Comparison of ENCODE assay signal across 34 mouse cellular contexts in the genomic region with DNA sequence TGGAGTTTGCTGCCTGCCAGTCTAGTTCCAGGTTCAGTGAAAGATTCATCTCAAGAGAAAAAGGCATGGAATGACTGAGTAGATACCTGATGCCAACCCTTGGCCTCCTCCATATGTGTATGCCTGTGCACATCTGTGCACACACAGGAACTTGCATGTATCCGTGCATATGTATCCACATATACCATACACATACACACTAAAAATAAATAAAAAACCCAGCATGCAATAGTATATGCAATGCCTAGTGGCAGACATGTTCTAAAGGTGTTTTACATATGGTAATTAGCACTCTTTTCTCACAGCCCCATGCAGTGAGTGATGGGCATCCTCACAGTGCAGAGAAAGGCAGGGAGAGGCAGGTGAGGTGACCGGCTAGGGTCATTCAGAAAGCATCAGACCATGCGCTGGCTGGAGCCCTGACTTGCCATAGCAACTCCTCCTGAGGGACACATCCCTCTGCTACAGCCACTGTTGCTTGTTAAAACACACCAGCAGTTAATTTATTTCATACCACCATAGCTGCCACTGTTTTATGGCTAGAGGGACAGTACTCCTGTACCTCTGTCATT. TPM values are rescaled to one million over a fixed set of nuclear protein-coding genes. Genes with fewer than 3 reads are reported as not detected.
DNase-seq lines count a peak whose midpoint lies in the region; ATAC-seq and TF ChIP-seq lines count a peak whose summit lies in the region.
"Had no signal": no experiment of that assay in that cellular context is flagged by ENCODE, and none has a peak within 500 bp of the region (broad histone marks: within the 10 kb centered on the region; RNA-seq: fewer than 3 reads in every experiment).

No protein-coding gene starts in this region.

- no peaks in the 10 kb centered on the region for H3K27me3 ChIP-seq in hindbrain, embryonic 13.5 days
- H3K27me3 ChIP-seq in hindbrain, embryonic 10.5 days (ENCODE audit: insufficient read depth, poor library complexity, severe bottlenecking): no peaks in the 10 kb centered on the region
- H3K27me3 ChIP-seq in hindbrain, embryonic 15.5 days: no peaks in the 10 kb centered on the region
- no peaks in the 10 kb centered on the region for H3K27me3 ChIP-seq in midbrain, embryonic 12.5 days
- H3K27me3 ChIP-seq in midbrain, postnatal 0 days (ENCODE audit: insufficient read depth, low read length): no peaks in the 10 kb centered on the region
- H3K27me3 ChIP-seq: heart, embryonic 15.5 days; liver, embryonic 12.5 days had no signal

- H3K4me1 ChIP-seq in hindbrain, embryonic 13.5 days (replicated peaks): peaks cover 15% of the 10 kb centered on the region
- H3K4me1 ChIP-seq in hindbrain, embryonic 10.5 days (replicated peaks): no peaks in the 10 kb centered on the region
- 0 out of 2 replicates have a peak, but pooled peaks cover 4% of the 10 kb centered on the region for H3K4me1 ChIP-seq in hindbrain, embryonic 15.5 days (replicated peaks)
- no peaks in the 10 kb centered on the region for H3K4me1 ChIP-seq in midbrain, embryonic 12.5 days
- no peaks in the 10 kb centered on the region for H3K4me1 ChIP-seq in midbrain, postnatal 0 days (ENCODE audit: insufficient read depth, low read length)
- H3K4me1 ChIP-seq: heart, embryonic 10.5 days; heart, embryonic 15.5 days; liver, embryonic 12.5 days had no signal

- TF ChIP-seq CTCF in midbrain, postnatal 0 days (IDR thresholded peaks at IDR 0.05): no peak

- peak; percentile 52; the same call in 1 of the 2 replicates for ATAC-seq in hindbrain, embryonic 13.5 days (ENCODE audit: low FRiP score)
- ATAC-seq in hindbrain, embryonic 15.5 days (ENCODE audit: low FRiP score, low read depth): peak; percentile 27; the same call in 1 of the 2 replicates
- ATAC-seq in midbrain, embryonic 12.5 days (ENCODE audit: low FRiP score, low read depth): peak; percentile 38; the same call in 1 of the 2 replicates
- ATAC-seq in midbrain, postnatal 0 days (ENCODE audit: low FRiP score): peak; percentile 31; the same call in 1 of the 2 replicates
- ATAC-seq: forebrain, embryonic 14.5 days; inflammation-experienced regulatory T-cells, adult 6 months; liver, embryonic 12.5 days; liver, postnatal 0 days had no signal

- no peak overlapping the region; the same call in 1 of the 2 replicates for H3K27ac ChIP-seq in hindbrain, embryonic 13.5 days
- no peak overlapping the region for H3K27ac ChIP-seq in hindbrain, embryonic 10.5 days
- H3K27ac ChIP-seq in hindbrain, embryonic 15.5 days (replicated peaks): no peak overlapping the region
- H3K27ac ChIP-seq in midbrain, embryonic 12.5 days (replicated peaks): peak overlapping the region; percentile 12; the same call in 1 of the 2 replicates
- H3K27ac ChIP-seq in midbrain, postnatal 0 days (ENCODE audit: low read depth, low read length): no peak overlapping the region
- H3K27ac ChIP-seq: heart, embryonic 10.5 days; heart, embryonic 15.5 days; kidney, postnatal 0 days; liver, embryonic 12.5 days; macrophage had no signal

- no peak overlapping the region for H3K4me2 ChIP-seq in hindbrain, embryonic 13.5 days
- H3K4me2 ChIP-seq in hindbrain, embryonic 15.5 days: no peak overlapping the region
- H3K4me2 ChIP-seq in midbrain, embryonic 12.5 days (replicated peaks): no peak overlapping the region
- H3K4me2 ChIP-seq in midbrain, postnatal 0 days (ENCODE audit: low read depth, low read length, poor library complexity, severe bottlenecking): no peak overlapping the region
- H3K4me2 ChIP-seq: heart, embryonic 15.5 days; liver, embryonic 12.5 days had no signal

- 62% methylated on average over 3 of the region's 3 CpGs for WGBS in hindbrain, embryonic 13.5 days
- 82% methylated on average over 3 of the region's 3 CpGs for WGBS in hindbrain, embryonic 10.5 days
- 55% methylated on average over 3 of the region's 3 CpGs for WGBS in hindbrain, embryonic 15.5 days
- WGBS in midbrain, embryonic 12.5 days: 67% methylated on average over 3 of the region's 3 CpGs
- 77% methylated on average over 3 of the region's 3 CpGs for WGBS in midbrain, postnatal 0 days

- DNase-seq in hindbrain, embryonic 10.5 days (ENCODE audit: low spot score): no peak
- no peak for DNase-seq in midbrain, postnatal 0 days (ENCODE audit: low spot score)
- no peak for DNase-seq in layer of hippocampus, postnatal 36 days
- DNase-seq in spleen, postnatal 36 days (ENCODE audit: low spot score in 2 of 2): no peak
- DNase-seq: adrenal gland, postnatal 25 days; B cell, adult 2 months; cerebellum, adult 18-20 months; cerebellum, postnatal 10 days; gastrocnemius, postnatal 25 days; heart, adult 11 months; kidney, adult 2 months; kidney, postnatal 4 days; left cerebral cortex, postnatal 4 days; liver, postnatal 0 days; right cerebral cortex, postnatal 25 days; thymus, postnatal 14 days had no signal

- H3K4me3 ChIP-seq in hindbrain, embryonic 13.5 days: no peak overlapping the region
- no peak overlapping the region for H3K4me3 ChIP-seq in hindbrain, embryonic 10.5 days
- H3K4me3 ChIP-seq in hindbrain, embryonic 15.5 days: no peak overlapping the region
- H3K4me3 ChIP-seq in midbrain, embryonic 12.5 days: no peak overlapping the region
- no peak overlapping the region for H3K4me3 ChIP-seq in midbrain, postnatal 0 days (ENCODE audit: low read depth, low read length)
- H3K4me3 ChIP-seq: erythroblast, embryonic 14.5 days; heart, embryonic 10.5 days; heart, embryonic 15.5 days; liver, embryonic 12.5 days had no signal

- H3K9ac ChIP-seq in hindbrain, embryonic 13.5 days: no peak overlapping the region
- H3K9ac ChIP-seq in hindbrain, embryonic 15.5 days: no peak overlapping the region
- H3K9ac ChIP-seq in midbrain, embryonic 12.5 days (replicated peaks): no peak overlapping the region
- no peak overlapping the region for H3K9ac ChIP-seq in midbrain, postnatal 0 days (replicated peaks; ENCODE audit: low read length, poor library complexity, severe bottlenecking)
- H3K9ac ChIP-seq: heart, embryonic 15.5 days; liver, embryonic 12.5 days; liver, postnatal 0 days had no signal

- H3K36me3 ChIP-seq in hindbrain, embryonic 13.5 days: no peaks in the 10 kb centered on the region
- H3K36me3 ChIP-seq in hindbrain, embryonic 10.5 days: no peaks in the 10 kb centered on the region
- no peaks in the 10 kb centered on the region for H3K36me3 ChIP-seq in hindbrain, embryonic 15.5 days
- H3K36me3 ChIP-seq in midbrain, embryonic 12.5 days: no peaks in the 10 kb centered on the region
- H3K36me3 ChIP-seq in midbrain, postnatal 0 days (ENCODE audit: insufficient read depth, low read length): no peaks in the 10 kb centered on the region
- H3K36me3 ChIP-seq: heart, embryonic 10.5 days; heart, embryonic 15.5 days; liver, embryonic 12.5 days had no signal

- H3K9me3 ChIP-seq in hindbrain, embryonic 13.5 days: no peaks in the 10 kb centered on the region
- H3K9me3 ChIP-seq in hindbrain, embryonic 10.5 days: no peaks in the 10 kb centered on the region
- H3K9me3 ChIP-seq in hindbrain, embryonic 15.5 days: no peaks in the 10 kb centered on the region
- H3K9me3 ChIP-seq in midbrain, embryonic 12.5 days: no peaks in the 10 kb centered on the region
- no peaks in the 10 kb centered on the region for H3K9me3 ChIP-seq in midbrain, postnatal 0 days (ENCODE audit: low read length)
- H3K9me3 ChIP-seq: heart, embryonic 10.5 days; heart, embryonic 15.5 days; liver, embryonic 12.5 days had no signal

RNA-seq across cellular contexts. Expression of a gene that starts 24.9 kb away (rescaled TPM):
- not detected in 2 replicates for polyA plus RNA-seq in hindbrain, embryonic 13.5 days (2015; fragmentation: Nextera tagmentation; extraction: Ambion mirVana)
- not detected in 2 replicates for polyA plus RNA-seq in hindbrain, embryonic 10.5 days (2016; fragmentation: Nextera tagmentation; extraction: Ambion mirVana)
- polyA plus RNA-seq in hindbrain, embryonic 15.5 days (2015; fragmentation: Nextera tagmentation; extraction: Ambion mirVana): 0.05 TPM in 1 of 2 replicates, not detected in the other
- not detected in 2 replicates for polyA plus RNA-seq in midbrain, embryonic 12.5 days (2016; fragmentation: Nextera tagmentation; extraction: Ambion mirVana)
- not detected in 2 replicates for total RNA-seq in midbrain, postnatal 0 days (2014; rRNA removed)
- polyA plus RNA-seq in midbrain, postnatal 0 days (2015; fragmentation: Nextera tagmentation; extraction: Ambion mirVana): not detected in 2 replicates
- not detected for total RNA-seq in layer of hippocampus, postnatal 36 days (2021)
- total RNA-seq: adrenal gland, adult 18-20 months; adrenal gland, postnatal 25 days; left cerebral cortex, postnatal 4 days; megakaryocyte-erythroid progenitor cell, adult 5-6 weeks; neutrophil, adult 5-6 weeks had no signal
- polyA plus RNA-seq: cortical plate, adult 2 months; embryonic facial prominence, embryonic 14.5 days; erythroblast, embryonic 14.5 days; forebrain, embryonic 14.5 days; frontal cortex, adult 2 months; heart, embryonic 10.5 days; inflammation-experienced regulatory T-cells, adult 6 months; kidney, adult 2 months; liver, embryonic 12.5 days; macrophage; urinary bladder, adult 2 months had no signal
